Mouse (Mus musculus) cerebellum, adult 2 months (tissue): ENCODE measurements around the gene Gm10309.

Experiments used
- CTCF ChIP-seq: fragments of 200-500 bp; IDR thresholded peaks from 2 replicates; pipeline ENCODE4 v1.5.1; 2011; ENCODE audit warnings: low read depth, mild to moderate bottlenecking, control low read depth, low read length, moderate library complexity, borderline replicate concordance; ENCODE audit not compliant: insufficient read depth
- POLR2A ChIP-seq: fragments of 200-500 bp; IDR thresholded peaks from 2 replicates; pipeline ENCODE4 v1.6.1; 2011; ENCODE audit warnings: low read length, control low read depth, borderline replicate concordance; ENCODE audit not compliant: insufficient read depth

DNA sequence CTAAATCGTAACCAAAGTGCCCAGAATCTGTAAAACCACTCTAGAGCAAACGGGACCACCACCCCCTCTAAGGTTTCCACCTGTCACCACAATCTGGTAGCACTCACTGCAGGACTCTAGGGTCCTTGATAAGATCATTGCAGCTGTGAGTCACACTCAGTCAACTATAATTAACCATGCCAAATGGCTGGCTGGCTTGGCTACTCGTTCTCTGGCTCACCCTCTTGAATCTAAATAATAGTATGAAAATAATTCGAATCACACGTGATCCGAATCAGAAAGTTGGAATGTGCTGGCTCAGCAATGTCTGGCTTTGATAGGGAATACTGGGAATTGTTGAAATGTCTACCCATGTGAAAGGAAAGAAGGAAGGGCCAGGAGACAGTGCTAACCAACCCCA is 48.5 kb downstream of the Gm10309 start:
- TF ChIP-seq CTCF = no peak
- TF ChIP-seq POLR2A = no peak
